Mouse (Mus musculus) CH12.LX (cell line): ENCODE results near the gene Slc2a10. TPM values are rescaled to one million over a fixed set of nuclear protein-coding genes. Genes with fewer than 3 reads are reported as not detected.

Experiments used
- DNase-seq: peaks from one replicate; pipeline ENCODE4 v3.0.0-alpha.2; 2013; ENCODE audit errors: extremely low read depth
- H3K27ac ChIP-seq: 2 replicates; pipeline ENCODE4 v1.5.1; 2012; ENCODE audit warnings: low read depth, mild to moderate bottlenecking, control low read depth, moderate library complexity; ENCODE audit not compliant: insufficient read depth
- H3K27me3 ChIP-seq: replicated peaks from 2 replicates; pipeline ENCODE3; 2012; ENCODE audit warnings: inconsistent platforms
- H3K36me3 ChIP-seq, 2 experiments: replicated peaks in 1 of 2; 2 replicates each; pipeline versions ENCODE3 to v1.6.1; 2012; ENCODE audit warnings: inconsistent platforms in 1 of 2, low read length in 1 of 2, mild to moderate bottlenecking in 1 of 2, mixed read lengths in 1 of 2, moderate library complexity in 1 of 2; ENCODE audit not compliant: control insufficient read depth in 1 of 2, insufficient read depth in 1 of 2
- H3K4me1 ChIP-seq, 2 experiments: 2 replicates each; pipeline ENCODE4 v1.6.1; 2012; ENCODE audit warnings: inconsistent platforms in 1 of 2, moderate library complexity in 1 of 2; ENCODE audit not compliant: insufficient read depth in 2 of 2, control insufficient read depth in 1 of 2
- H3K4me2 ChIP-seq: 2 replicates; pipeline ENCODE4 v1.6.1; 2012; ENCODE audit warnings: low read depth, mild to moderate bottlenecking, control low read depth; ENCODE audit not compliant: poor library complexity, insufficient read depth, severe bottlenecking
- H3K4me3 ChIP-seq, 3 experiments: fragments of 150-350 bp in 1 of 3; sonication (generic) in 1 of 3; replicated peaks in 1 of 3; 2 replicates each; pipeline versions ENCODE3 to v1.5.1; 2011 to 2012; ENCODE audit warnings: low read depth in 2 of 3, low read length in 2 of 3, mild to moderate bottlenecking in 2 of 3, moderate library complexity in 2 of 3, control low read depth in 1 of 3, improper control_type of control experiment in 1 of 3, inconsistent platforms in 1 of 3, mixed read lengths in 1 of 3; ENCODE audit not compliant: poor library complexity in 1 of 3
- H3K79me2 ChIP-seq: replicated peaks from 2 replicates; pipeline ENCODE4 v1.6.1; 2012; ENCODE audit warnings: mild to moderate bottlenecking, moderate library complexity; ENCODE audit not compliant: control insufficient read depth, poor library complexity, insufficient read depth, severe bottlenecking; ENCODE audit errors: extremely low read depth
- H3K9ac ChIP-seq: 2 replicates; pipeline ENCODE4 v1.6.1; 2012; ENCODE audit warnings: low read depth, mild to moderate bottlenecking, control low read depth, moderate library complexity; ENCODE audit not compliant: insufficient read depth
- H3K9me3 ChIP-seq: replicated peaks from 2 replicates; pipeline ENCODE3; 2012; ENCODE audit warnings: low read length, inconsistent platforms, mixed read lengths
- BHLHE40 ChIP-seq: IDR thresholded peaks from 2 replicates; pipeline ENCODE4 v1.6.1; 2011; ENCODE audit warnings: mild to moderate bottlenecking, low read depth, low read length, improper control_type of control experiment
- CHD1 ChIP-seq: IDR thresholded peaks from 2 replicates; pipeline ENCODE4 v1.6.1; 2012; ENCODE audit warnings: low read depth, low read length, improper control_type of control experiment, inconsistent platforms
- CHD2 ChIP-seq: IDR thresholded peaks from 2 replicates; pipeline ENCODE4 v1.6.1; 2011; ENCODE audit warnings: low read length, improper control_type of control experiment
- CTCF ChIP-seq, 2 experiments: IDR thresholded peaks in 1 of 2; conservative IDR thresholded peaks in 1 of 2; 2 replicates each; pipeline ENCODE4 v1.5.1; 2011 to 2012; ENCODE audit warnings: low read depth in 2 of 2, low read length in 2 of 2, improper control_type of control experiment in 1 of 2, inconsistent platforms in 1 of 2, mild to moderate bottlenecking in 1 of 2, moderate library complexity in 1 of 2
- E2F4 ChIP-seq: IDR thresholded peaks from 2 replicates; pipeline ENCODE4 v1.6.1; 2011; ENCODE audit warnings: low read depth, low read length, improper control_type of control experiment; ENCODE audit not compliant: insufficient replicate concordance
- EP300 ChIP-seq: IDR thresholded peaks from 2 replicates; pipeline ENCODE4 v1.6.1; 2011; ENCODE audit warnings: low read length, improper control_type of control experiment
- ETS1 ChIP-seq: conservative IDR thresholded peaks from 2 replicates; pipeline ENCODE4 v1.6.1; 2012; ENCODE audit warnings: low read depth, mild to moderate bottlenecking, inconsistent platforms, low read length, improper control_type of control experiment, moderate library complexity
- GABPA ChIP-seq: IDR thresholded peaks from 2 replicates; pipeline ENCODE4 v1.6.1; 2012; ENCODE audit warnings: low read depth, low read length, improper control_type of control experiment, inconsistent platforms; ENCODE audit not compliant: insufficient replicate concordance
- HCFC1 ChIP-seq: IDR thresholded peaks from 2 replicates; pipeline ENCODE4 v1.6.1; 2012; ENCODE audit warnings: low read depth, mild to moderate bottlenecking, inconsistent platforms, low read length, improper control_type of control experiment
- IRF4 ChIP-seq: IDR thresholded peaks from 2 replicates; pipeline ENCODE4 v1.6.1; 2014; ENCODE audit warnings: low read depth, mild to moderate bottlenecking, inconsistent platforms, low read length, improper control_type of control experiment
- JUN ChIP-seq: IDR thresholded peaks from 2 replicates; pipeline ENCODE4 v1.6.1; 2011; ENCODE audit warnings: low read depth, mild to moderate bottlenecking, low read length, improper control_type of control experiment, moderate library complexity; ENCODE audit not compliant: insufficient read depth
- KAT2A ChIP-seq: IDR thresholded peaks from 2 replicates; pipeline ENCODE4 v1.6.1; 2012; ENCODE audit warnings: low read length, improper control_type of control experiment, inconsistent platforms; ENCODE audit not compliant: insufficient replicate concordance
- MAFK ChIP-seq: IDR thresholded peaks from 2 replicates; pipeline ENCODE4 v1.6.1; 2011; ENCODE audit warnings: low read length, improper control_type of control experiment; ENCODE audit not compliant: insufficient replicate concordance
- MAX ChIP-seq: IDR thresholded peaks from 2 replicates; pipeline ENCODE4 v1.6.1; 2011; ENCODE audit warnings: low read length, improper control_type of control experiment
- NELFE ChIP-seq: IDR thresholded peaks from 2 replicates; pipeline ENCODE4 v1.6.1; 2011; ENCODE audit warnings: low read depth, low read length, improper control_type of control experiment
- NRF1 ChIP-seq: IDR thresholded peaks from 2 replicates; pipeline ENCODE4 v1.6.1; 2014; ENCODE audit warnings: low read depth, mild to moderate bottlenecking, inconsistent platforms, low read length, improper control_type of control experiment, moderate library complexity
- POLR2A ChIP-seq: IDR thresholded peaks from 2 replicates; pipeline ENCODE4 v1.6.1; 2011; ENCODE audit warnings: low read depth, mild to moderate bottlenecking, improper control_type of control experiment, low read length
- POLR2AphosphoS2 ChIP-seq: IDR thresholded peaks from 2 replicates; pipeline ENCODE4 v1.6.1; 2011; ENCODE audit warnings: low read depth, low read length, improper control_type of control experiment
- RAD21 ChIP-seq: IDR thresholded peaks from 2 replicates; pipeline ENCODE4 v1.6.1; 2011; ENCODE audit warnings: low read depth, mild to moderate bottlenecking, low read length, improper control_type of control experiment, moderate library complexity
- SIN3A ChIP-seq: IDR thresholded peaks from 2 replicates; pipeline ENCODE4 v1.6.1; 2012; ENCODE audit warnings: low read length, improper control_type of control experiment, inconsistent platforms
- SMC3 ChIP-seq: IDR thresholded peaks from 2 replicates; pipeline ENCODE4 v1.6.1; 2011; ENCODE audit warnings: low read depth, low read length, improper control_type of control experiment
- TBP ChIP-seq: conservative IDR thresholded peaks from 2 replicates; pipeline ENCODE4 v1.6.1; 2011; ENCODE audit warnings: low read depth, low read length, improper control_type of control experiment
- USF1 ChIP-seq: IDR thresholded peaks from 2 replicates; pipeline ENCODE4 v1.6.1; 2014; ENCODE audit warnings: low read depth, mild to moderate bottlenecking, inconsistent platforms, low read length, improper control_type of control experiment
- USF2 ChIP-seq: conservative IDR thresholded peaks from 2 replicates; pipeline ENCODE4 v1.6.1; 2011; ENCODE audit warnings: low read depth, low read length, improper control_type of control experiment
- ZC3H11A ChIP-seq: IDR thresholded peaks from 2 replicates; pipeline ENCODE4 v1.6.1; 2012; ENCODE audit warnings: low read depth, mild to moderate bottlenecking, inconsistent platforms, low read length, improper control_type of control experiment
- ZKSCAN1 ChIP-seq: IDR thresholded peaks from 2 replicates; pipeline ENCODE4 v1.6.1; 2012; ENCODE audit warnings: low read depth, inconsistent platforms, low read length, improper control_type of control experiment, borderline replicate concordance
- dilution Hi-C: fragments of 300-500 bp; cut with MboI; formaldehyde crosslinking; loops from 2 replicates; pipeline ENCODE4 v1.14.3; 2020; ENCODE audit warnings: low sequenced_read_pairs; ENCODE audit not compliant: extremely low pct_unique_long_range_greater_than_20kb, extremely low pct_ligation_motif_present
- in situ Hi-C: fragments of 300-500 bp; cut with MboI; formaldehyde crosslinking; loops from 3 replicates; pipeline ENCODE4 v1.14.3; 2019; ENCODE audit warnings: low sequenced_read_pairs, low pct_ligation_motif_present, low pct_unique_long_range_greater_than_20kb, mixed read lengths
- polyA plus RNA-seq: library from polyadenylated mRNA; unstranded; fragments of >175 nt; gene quantifications from 2 replicates; pipeline ENCODE4 v1.2.1, GENCODE M21; 2012; ENCODE audit warnings: low read depth; ENCODE audit not compliant: insufficient read length
- total RNA-seq, 2 experiments: library from RNA; depleted of rRNA; stranded (reverse); fragments of 300-350 nt in 1 of 2; fragments of >200 nt in 1 of 2; gene quantifications; 2 replicates each; pipeline ENCODE4 v1.2.3; 2012 to 2014

The Slc2a10 gene
- total RNA-seq (2012; rRNA removed) (not detected in 2 replicates), total RNA-seq (2014; rRNA removed) (not detected in 2 replicates), polyA plus RNA-seq (not detected in 2 replicates)

DNA sequence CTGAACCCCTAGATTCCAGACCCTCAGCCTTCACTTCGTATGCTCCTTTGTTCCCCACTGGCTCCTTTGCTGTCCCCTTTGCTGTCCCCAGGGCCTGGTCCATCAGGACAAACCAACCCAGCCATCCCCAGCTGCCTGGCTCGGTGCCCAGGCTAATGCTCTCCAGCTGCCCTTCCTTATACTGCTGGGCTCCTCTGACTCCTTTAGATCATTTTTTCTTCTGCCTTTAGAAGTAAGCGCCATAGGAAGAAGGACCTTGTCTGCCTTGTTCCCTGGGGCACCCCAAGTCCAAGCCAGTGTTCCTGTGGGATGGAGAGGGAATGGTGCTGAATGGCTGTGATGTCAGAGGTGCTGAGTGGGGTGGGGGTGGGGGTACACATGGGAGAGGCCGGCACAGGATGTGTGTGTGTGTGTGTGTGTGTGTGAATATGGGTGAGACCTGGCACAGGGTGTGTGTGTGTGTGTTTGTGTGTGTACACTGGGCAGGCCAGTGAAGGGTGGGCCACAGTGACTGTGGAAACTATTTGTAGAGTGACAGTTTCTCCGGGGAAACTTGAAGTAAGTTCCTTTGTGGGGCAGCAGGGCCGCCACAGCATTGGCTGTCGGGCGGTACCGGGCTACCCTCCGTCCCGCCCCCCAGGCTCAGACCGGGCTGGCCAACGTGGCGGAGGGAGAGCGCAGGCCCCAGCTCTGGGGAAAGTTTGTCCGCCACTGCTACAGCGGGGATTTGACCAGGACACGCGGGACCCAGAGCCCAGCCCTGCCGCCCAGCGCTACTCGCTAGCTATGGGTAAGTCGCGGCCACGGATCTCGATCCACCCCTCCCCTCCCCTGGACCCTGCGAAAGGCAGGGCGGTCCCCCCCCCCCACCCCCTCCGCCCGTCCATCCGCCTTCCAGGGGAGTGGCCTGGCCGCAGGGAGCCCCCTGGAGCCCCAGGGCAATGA is at the start of gene Slc2a10:
Gene Slc2a10 (plus strand): TSS at position 529 of the 945 bp plus-strand sequence.
- in situ Hi-C loops = no loop called here
- no peaks in the 10 kb centered on the region for H3K36me3 ChIP-seq
- dilution Hi-C loops = no loop called here
- no peak within 1 kb of the TSS for H3K9ac ChIP-seq
- no peak for TF ChIP-seq ETS1
- TF ChIP-seq JUN = no peak
- TF ChIP-seq KAT2A = no peak
- no peak for TF ChIP-seq RAD21
- no peak for TF ChIP-seq NRF1
- TF ChIP-seq CHD2 = no peak
- no peak for TF ChIP-seq USF2
- TF ChIP-seq ZKSCAN1 = no peak
- no peak for TF ChIP-seq ZC3H11A
- TF ChIP-seq SMC3 = no peak
- no peak for TF ChIP-seq POLR2AphosphoS2
- TF ChIP-seq, all 38 proteins: peak for 0
- no peaks in the 10 kb centered on the region for H3K4me1 ChIP-seq
- no peak within 1 kb of the TSS for H3K4me3 ChIP-seq
- H3K27me3 ChIP-seq = peaks cover 77% of the 10 kb centered on the region
- no peak within 1 kb of the TSS for H3K27ac ChIP-seq
- no peak for DNase-seq
- H3K9me3 ChIP-seq = no peaks in the 10 kb centered on the region
- H3K79me2 ChIP-seq = no peaks in the 10 kb centered on the region
- no peak within 1 kb of the TSS for H3K4me2 ChIP-seq

DNA sequence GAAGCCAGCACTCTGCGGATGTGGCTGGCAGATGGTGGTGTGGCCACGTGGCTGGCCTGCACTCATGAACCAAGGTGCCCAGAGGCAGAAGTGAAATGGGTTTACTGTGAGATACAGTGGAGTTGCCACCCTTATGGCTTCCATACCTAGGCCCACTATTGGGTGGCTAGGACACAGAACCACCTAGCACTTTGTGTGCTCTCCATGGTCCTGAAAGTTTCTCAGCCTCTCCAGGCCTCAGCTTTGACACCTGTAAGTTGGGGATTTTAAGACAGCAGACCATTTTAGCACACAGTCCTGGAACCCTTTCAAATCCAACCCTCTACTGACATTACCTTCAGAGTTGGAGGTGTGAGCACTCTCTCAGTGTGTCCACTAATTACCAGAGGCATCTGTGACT is 46.9 kb upstream of the Slc2a10 start:
- peak; percentile 35 for DNase-seq
- H3K36me3 ChIP-seq = no peaks in the 10 kb centered on the region
- no peak for TF ChIP-seq EP300
- no peak for TF ChIP-seq BHLHE40
- no peak for TF ChIP-seq NRF1
- TF ChIP-seq E2F4 = no peak
- no peak for TF ChIP-seq CTCF (conservative IDR thresholded peaks at IDR 0.05 in 1 of 2, IDR thresholded peaks at IDR 0.05 in 1 of 2; ENCODE audit: low read depth in 2 of 2, low read length in 2 of 2)
- TF ChIP-seq USF1 = no peak
- no peak for TF ChIP-seq KAT2A
- no peak for TF ChIP-seq GABPA
- no peak for TF ChIP-seq CHD1
- TF ChIP-seq HCFC1 = no peak
- TF ChIP-seq MAX = no peak
- TF ChIP-seq NELFE = no peak
- TF ChIP-seq MAFK = no peak
- no peak for TF ChIP-seq POLR2AphosphoS2
- no peak for TF ChIP-seq SIN3A
- no peak for TF ChIP-seq TBP
- no peak for TF ChIP-seq JUN
- TF ChIP-seq CHD2 = no peak
- TF ChIP-seq POLR2A = no peak
- TF ChIP-seq IRF4 = no peak
- H3K79me2 ChIP-seq = no peaks in the 10 kb centered on the region
- H3K4me1 ChIP-seq = peaks cover 7% of the 10 kb centered on the region in 2 experiments; a peak in 3 of 4 replicates
- H3K27me3 ChIP-seq = peaks cover 93% of the 10 kb centered on the region
- dilution Hi-C loops (no loop called here), in situ Hi-C loops (no loop called here)
- H3K9ac ChIP-seq = no peak overlapping the region
- no peak overlapping the region for H3K4me3 ChIP-seq
- no peak overlapping the region for H3K27ac ChIP-seq
- no peaks in the 10 kb centered on the region for H3K9me3 ChIP-seq
- H3K4me2 ChIP-seq = no peak overlapping the region
